Mouse (Mus musculus) cerebellum, postnatal 10 days (tissue): ENCODE measurements around the gene Olfr93.
"Not testable (repeated sequence)": the region's sequence is repeated elsewhere in the genome, so short reads cannot be mapped to it uniquely, and the experiment has no call there.

ENCODE experiments used
- DNase-seq, 2 experiments: peaks; one replicate each; pipeline ENCODE4 v3.0.0; 2021; ENCODE audit warnings: mixed read lengths in 2 of 2

Olfr93 gene

GRCm38 (mm10) chr17:37161394-37161793 lies at the start of gene Olfr93:
Olfr93 (minus strand) TSS chr17:37161494.
- DNase-seq: no peak

DNA sequence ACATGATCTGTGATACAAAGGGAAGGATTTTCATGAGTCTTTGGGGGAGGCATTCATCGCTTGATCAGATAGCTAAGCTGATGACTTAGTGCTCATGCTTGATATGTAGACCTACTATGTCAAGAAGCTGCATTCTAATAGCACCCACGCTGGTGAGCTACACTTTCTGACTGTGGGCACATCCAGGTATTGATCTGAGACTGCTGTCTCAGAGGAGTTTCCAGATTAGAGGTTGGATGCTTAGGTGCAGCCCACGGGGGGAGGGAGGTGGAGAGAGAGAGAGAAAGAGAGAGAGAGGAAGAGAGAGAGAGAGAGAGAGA lies 42.6 kb upstream of the Olfr93 start:
- DNase-seq: no peak

- peak; percentile 87 to 92 for DNase-seq
Measured at GRCm38 (mm10) chr17:37203206-37203916, 42.1 kb upstream of the Olfr93 start.

DNA sequence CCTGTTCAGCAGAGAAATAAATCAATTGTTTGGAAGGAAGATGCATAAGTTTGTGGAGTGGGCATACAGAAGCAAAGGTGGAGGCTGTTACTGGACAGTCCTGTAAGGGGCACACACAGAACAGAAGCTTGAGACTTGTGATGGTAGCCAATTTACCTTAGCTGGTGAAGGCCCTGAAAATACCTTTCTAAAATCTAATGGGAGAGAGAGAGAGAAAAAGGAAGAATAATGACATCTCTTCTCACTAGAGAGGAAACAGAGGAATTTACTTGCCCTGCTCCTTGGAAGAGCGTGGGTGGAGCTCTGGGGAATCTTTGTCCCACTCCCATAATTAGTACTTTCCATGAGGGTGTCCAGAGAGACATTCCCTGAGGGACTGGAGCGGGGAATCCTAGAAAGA lies 39.6 kb upstream of the Olfr93 start, which contains the start of gene Olfr94:
TSS of gene Olfr94 (minus strand) at position 101 of the 400 bp plus-strand sequence.
- no peak for DNase-seq

GRCm38 (mm10) chr17:37196845-37197724 lies 35.8 kb upstream of the Olfr93 start:
- DNase-seq: peak; percentile 62 to 64

GRCm38 (mm10) chr17:37194782-37195181 lies 33.5 kb upstream of the Olfr93 start:
- DNase-seq: no peak

- no peak for DNase-seq
Measured at GRCm38 (mm10) chr17:37193656-37194055, 32.4 kb upstream of the Olfr93 start, which contains the start of gene Ubd. Ubd (plus strand) TSS chr17:37193892.

- no peak for DNase-seq
Measured at GRCm38 (mm10) chr17:37193032-37193431, 31.7 kb upstream of the Olfr93 start.

DNA sequence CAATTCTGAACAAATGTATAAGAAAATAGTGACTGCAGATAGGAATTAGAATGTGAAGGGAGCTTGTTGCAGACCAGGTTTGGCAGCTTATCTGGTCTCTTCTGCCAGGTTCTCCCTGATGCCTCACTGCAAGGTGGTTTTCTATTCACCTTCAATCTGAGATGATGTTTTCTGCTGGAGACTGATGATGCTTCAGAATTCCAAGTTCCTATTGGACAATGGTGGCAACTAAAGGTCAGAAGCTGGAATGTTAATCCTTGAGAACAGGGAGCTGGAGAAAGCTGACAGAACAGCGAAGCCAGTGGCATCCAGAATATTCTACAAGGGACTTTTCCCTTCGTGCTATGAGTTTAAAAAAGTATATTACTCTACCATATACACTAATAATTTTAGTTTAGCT lies 29.4 kb upstream of the Olfr93 start:
- peak; percentile 75 to 80 for DNase-seq

DNA sequence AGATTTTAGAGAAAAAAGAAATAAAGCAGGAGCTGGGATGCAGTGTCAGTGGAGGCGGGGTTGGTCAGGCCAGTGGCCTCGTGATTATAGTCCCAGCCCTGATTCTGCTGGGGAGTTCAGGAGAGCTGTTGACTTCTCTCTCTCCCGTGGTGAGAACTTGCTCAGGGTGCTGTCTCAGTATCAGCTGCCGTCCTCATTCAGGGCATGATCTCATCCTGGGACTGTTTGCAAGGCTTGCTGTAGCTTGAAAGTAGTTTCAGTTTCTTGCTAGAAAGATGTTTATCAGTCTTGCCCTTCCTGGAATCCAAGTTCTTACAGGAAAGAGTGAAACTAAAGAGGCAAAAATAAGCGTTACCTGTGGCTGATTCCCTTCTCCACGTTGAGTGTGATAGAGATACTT lies 24.2 kb upstream of the Olfr93 start:
- no peak for DNase-seq

- DNase-seq: not testable (repeated sequence)
Measured at GRCm38 (mm10) chr17:37131366-37131765, 29.9 kb downstream of the Olfr93 start.

DNA sequence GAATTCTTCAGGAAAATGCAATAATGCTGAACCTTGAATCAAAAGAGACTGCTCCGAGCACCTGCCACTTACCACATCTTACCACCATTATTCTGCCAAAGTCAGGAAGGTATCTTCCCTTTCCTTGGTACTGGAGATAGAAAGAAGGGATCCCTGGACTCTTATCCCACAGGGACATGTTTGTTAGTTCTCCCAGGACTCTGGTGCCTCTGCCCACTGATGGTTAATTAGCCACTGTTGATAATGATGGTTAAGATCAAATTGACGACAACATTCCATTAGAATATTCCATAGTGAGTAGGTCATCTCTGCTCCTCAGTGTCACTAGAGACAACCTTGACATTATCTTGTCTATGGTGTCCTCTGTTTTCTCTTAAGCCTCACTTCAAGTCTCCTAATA lies 41.3 kb downstream of the Olfr93 start, which contains the start of gene Olfr92:
TSS of gene Olfr92 (minus strand) at position 101 of the 400 bp plus-strand sequence.
- no peak for DNase-seq

- no peak for DNase-seq
Measured at GRCm38 (mm10) chr17:37098178-37098577, 63.1 kb downstream of the Olfr93 start, which contains the start of gene Olfr91. Olfr91 (minus strand) TSS chr17:37098278.

DNA sequence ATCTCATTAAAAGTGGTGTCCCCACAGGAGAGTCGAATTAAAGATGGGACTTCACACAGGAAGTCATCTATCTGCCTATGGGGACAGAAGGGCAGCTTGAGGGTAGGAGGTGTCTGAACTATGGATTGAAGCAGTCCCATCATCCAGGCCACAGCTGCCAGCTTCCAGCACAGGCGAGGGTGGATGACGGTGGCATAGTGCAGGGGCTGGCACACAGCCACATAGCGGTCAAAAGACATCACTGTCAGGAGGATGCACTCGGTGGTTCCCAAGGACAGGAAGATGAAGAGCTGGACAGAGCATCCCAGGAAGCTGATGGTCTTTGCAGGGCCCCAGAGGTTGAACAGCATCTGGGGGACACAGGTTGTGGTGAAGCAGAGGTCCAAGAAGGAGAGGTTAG lies 68.0 kb downstream of the Olfr93 start:
- peak; percentile 91 for DNase-seq

GRCm38 (mm10) chr17:37092198-37092597 lies 69.1 kb downstream of the Olfr93 start:
- DNase-seq: no peak
